Mouse (Mus musculus): ENCODE data around the gene Ablim1. TPM values are rescaled to one million over a fixed set of nuclear protein-coding genes. Genes with fewer than 3 reads are reported as not detected.

The Ablim1 gene
- polyA plus RNA-seq, 1 experiment from 2014 or later: 40.5 TPM

GRCm38 (mm10) chr19:57052959-57053358 is 261.8 kb downstream of the Ablim1 start:
- Histone ChIP-seq H3K36me3 (ENCODE audit: insufficient read depth, low read length) (peaks cover 4% of the 10 kb centered on the region; the same call in 1 of the 2 replicates), H3K27me3 (ENCODE audit: insufficient read depth, low read length) (no peaks in the 10 kb centered on the region), H3K9ac (ENCODE audit: low read depth, low read length) (no peak overlapping the region), H3K4me2 (ENCODE audit: low read length) (no peak overlapping the region), H3K4me1 (replicated peaks; ENCODE audit: insufficient read depth, low read length) (no peaks in the 10 kb centered on the region), H3K27ac (no peak overlapping the region), H3K4me3 (replicated peaks; ENCODE audit: low read depth, low read length) (no peak overlapping the region), H3K9me3 (replicated peaks; ENCODE audit: low read length) (no peaks in the 10 kb centered on the region)
- no peak for ATAC-seq (replicated peaks; ENCODE audit: low FRiP score, low read depth)
- DNase-seq (ENCODE audit: low spot score): no peak
- 57% methylated on average over 8 of the region's 8 CpGs for WGBS
- no peak for TF ChIP-seq CTCF (IDR thresholded peaks at IDR 0.05; ENCODE audit: low read depth)

- Histone ChIP-seq H3K9ac (ENCODE audit: low read depth, low read length) (no peak overlapping the region), H3K27ac (no peak overlapping the region), H3K36me3 (ENCODE audit: insufficient read depth, low read length) (no peaks in the 10 kb centered on the region), H3K9me3 (replicated peaks; ENCODE audit: low read length) (no peaks in the 10 kb centered on the region), H3K4me3 (replicated peaks; ENCODE audit: low read depth, low read length) (no peak overlapping the region), H3K4me1 (replicated peaks; ENCODE audit: insufficient read depth, low read length) (no peaks in the 10 kb centered on the region), H3K27me3 (ENCODE audit: insufficient read depth, low read length) (no peaks in the 10 kb centered on the region), H3K4me2 (ENCODE audit: low read length) (no peak overlapping the region)
- ATAC-seq (replicated peaks; ENCODE audit: low FRiP score, low read depth) (no peak), DNase-seq (ENCODE audit: low spot score) (no peak)
- WGBS: 91% methylated on average over 7 of the region's 7 CpGs
- TF ChIP-seq CTCF (IDR thresholded peaks at IDR 0.05; ENCODE audit: low read depth): no peak
Measured at GRCm38 (mm10) chr19:57052016-57052415, 262.7 kb downstream of the Ablim1 start.

GRCm38 (mm10) chr19:57049592-57050090 is 265.1 kb downstream of the Ablim1 start:
- Histone ChIP-seq H3K4me1 (replicated peaks; ENCODE audit: insufficient read depth, low read length) (no peaks in the 10 kb centered on the region), H3K27me3 (ENCODE audit: insufficient read depth, low read length) (no peaks in the 10 kb centered on the region), H3K4me2 (ENCODE audit: low read length) (no peak overlapping the region), H3K27ac (no peak overlapping the region), H3K9ac (ENCODE audit: low read depth, low read length) (no peak overlapping the region), H3K4me3 (replicated peaks; ENCODE audit: low read depth, low read length) (no peak overlapping the region), H3K9me3 (replicated peaks; ENCODE audit: low read length) (no peaks in the 10 kb centered on the region), H3K36me3 (ENCODE audit: insufficient read depth, low read length) (0 out of 2 replicates have a peak, but pooled peaks cover 8% of the 10 kb centered on the region)
- 67% methylated on average over 16 of the region's 16 CpGs for WGBS
- ATAC-seq (replicated peaks; ENCODE audit: low FRiP score, low read depth): no peak
- no peak for DNase-seq (ENCODE audit: low spot score)
- no peak for TF ChIP-seq CTCF (IDR thresholded peaks at IDR 0.05; ENCODE audit: low read depth)

- ATAC-seq (replicated peaks; ENCODE audit: low FRiP score, low read depth): no peak
- Histone ChIP-seq H3K9ac (ENCODE audit: low read depth, low read length) (no peak overlapping the region), H3K4me1 (replicated peaks; ENCODE audit: insufficient read depth, low read length) (no peaks in the 10 kb centered on the region), H3K27me3 (ENCODE audit: insufficient read depth, low read length) (no peaks in the 10 kb centered on the region), H3K4me2 (ENCODE audit: low read length) (no peak overlapping the region), H3K27ac (no peak overlapping the region), H3K4me3 (replicated peaks; ENCODE audit: low read depth, low read length) (no peak overlapping the region), H3K9me3 (replicated peaks; ENCODE audit: low read length) (no peaks in the 10 kb centered on the region), H3K36me3 (ENCODE audit: insufficient read depth, low read length) (peaks cover 15% of the 10 kb centered on the region)
- no peak for DNase-seq (ENCODE audit: low spot score)
- no peak for TF ChIP-seq CTCF (IDR thresholded peaks at IDR 0.05; ENCODE audit: low read depth)
- 66% methylated on average over 9 of the region's 9 CpGs for WGBS
Measured at GRCm38 (mm10) chr19:57047671-57048320, 266.9 kb downstream of the Ablim1 start.

GRCm38 (mm10) chr19:57039258-57039657 is 275.5 kb downstream of the Ablim1 start:
- H3K9ac ChIP-seq (ENCODE audit: low read depth, low read length): no peak overlapping the region
- H3K4me1 ChIP-seq (replicated peaks; ENCODE audit: insufficient read depth, low read length): no peaks in the 10 kb centered on the region
- H3K4me3 ChIP-seq (replicated peaks; ENCODE audit: low read depth, low read length): no peak overlapping the region
- H3K27ac ChIP-seq: no peak overlapping the region
- DNase-seq (ENCODE audit: low spot score) (peak; percentile 68), ATAC-seq (replicated peaks; ENCODE audit: low FRiP score, low read depth) (no peak)
- no peaks in the 10 kb centered on the region for H3K27me3 ChIP-seq (ENCODE audit: insufficient read depth, low read length)
- no peaks in the 10 kb centered on the region for H3K9me3 ChIP-seq (replicated peaks; ENCODE audit: low read length)
- WGBS: 67% methylated on average over 6 of the region's 6 CpGs
- no peak overlapping the region for H3K4me2 ChIP-seq (ENCODE audit: low read length)
- H3K36me3 ChIP-seq (ENCODE audit: insufficient read depth, low read length): peaks cover 49% of the 10 kb centered on the region
- peak; percentile 80 for TF ChIP-seq CTCF (IDR thresholded peaks at IDR 0.05; ENCODE audit: low read depth)

- no peaks in the 10 kb centered on the region for H3K4me1 ChIP-seq (replicated peaks; ENCODE audit: insufficient read depth, low read length)
- DNase-seq (ENCODE audit: low spot score) (no peak), ATAC-seq (replicated peaks; ENCODE audit: low FRiP score, low read depth) (no peak)
- H3K27me3 ChIP-seq (ENCODE audit: insufficient read depth, low read length): no peaks in the 10 kb centered on the region
- no peak overlapping the region for H3K4me3 ChIP-seq (replicated peaks; ENCODE audit: low read depth, low read length)
- no peaks in the 10 kb centered on the region for H3K9me3 ChIP-seq (replicated peaks; ENCODE audit: low read length)
- H3K27ac ChIP-seq: no peak overlapping the region
- no peak for TF ChIP-seq CTCF (IDR thresholded peaks at IDR 0.05; ENCODE audit: low read depth)
- no peak overlapping the region for H3K4me2 ChIP-seq (ENCODE audit: low read length)
- peaks cover 35% of the 10 kb centered on the region for H3K36me3 ChIP-seq (ENCODE audit: insufficient read depth, low read length)
- 78% methylated on average over 15 of the region's 15 CpGs for WGBS
- no peak overlapping the region for H3K9ac ChIP-seq (ENCODE audit: low read depth, low read length)
Measured at GRCm38 (mm10) chr19:57036860-57037259, 277.9 kb downstream of the Ablim1 start.
